Mouse (Mus musculus): ENCODE data around the gene Mars. TPM values are rescaled to one million over a fixed set of nuclear protein-coding genes. Genes with fewer than 3 reads are reported as not detected.

The Mars gene
- polyA plus RNA-seq, 1 experiment: 155 TPM

- Histone ChIP-seq H3K36me3 (ENCODE audit: control insufficient read depth, insufficient read depth) (peaks cover 92% of the 10 kb centered on the region), H3ac (ENCODE audit: control insufficient read depth, insufficient read length, low read depth) (no peak overlapping the region), H3K79me2 (ENCODE audit: control insufficient read depth, insufficient read depth) (no peaks in the 10 kb centered on the region), H3K27me3 (ENCODE audit: control insufficient read depth, insufficient read depth, insufficient read length) (no peaks in the 10 kb centered on the region), H3K4me3 (ENCODE audit: insufficient read depth, poor library complexity, severe bottlenecking) (no peak overlapping the region), H3K79me3 (ENCODE audit: low read depth) (peaks cover 1% of the 10 kb centered on the region)
- TF ChIP-seq CTCF (IDR thresholded peaks at IDR 0.05; ENCODE audit: control insufficient read depth, insufficient read depth, insufficient read length) (no peak), MAX (IDR thresholded peaks at IDR 0.05) (no peak), FOSL1 (IDR thresholded peaks at IDR 0.05; ENCODE audit: insufficient read depth, low read length, poor library complexity, severe bottlenecking) (no peak), USF1 (IDR thresholded peaks at IDR 0.05; ENCODE audit: low read depth) (no peak), MYOG (IDR thresholded peaks at IDR 0.05; ENCODE audit: control insufficient read depth, extremely low read depth, insufficient read length) (no peak), MYOD1 (IDR thresholded peaks at IDR 0.05; ENCODE audit: control insufficient read depth, insufficient read length, low read depth) (no peak), CEBPB (IDR thresholded peaks at IDR 0.05; ENCODE audit: low read depth) (no peak)
These were observed 31.9 kb downstream of the Mars start for GRCm38 (mm10) chr10:127279730-127280129.

- no peak for TF ChIP-seq CEBPB (IDR thresholded peaks at IDR 0.05; ENCODE audit: low read depth)
- no peak for TF ChIP-seq MYOD1 (IDR thresholded peaks at IDR 0.05; ENCODE audit: control insufficient read depth, insufficient read length, low read depth)
- TF ChIP-seq MYOG (IDR thresholded peaks at IDR 0.05; ENCODE audit: control insufficient read depth, extremely low read depth, insufficient read length): no peak
- no peak for TF ChIP-seq USF1 (IDR thresholded peaks at IDR 0.05; ENCODE audit: low read depth)
- no peak for TF ChIP-seq MAX (IDR thresholded peaks at IDR 0.05)
- no peak for TF ChIP-seq FOSL1 (IDR thresholded peaks at IDR 0.05; ENCODE audit: insufficient read depth, low read length, poor library complexity, severe bottlenecking)
- TF ChIP-seq CTCF (IDR thresholded peaks at IDR 0.05; ENCODE audit: control insufficient read depth, insufficient read depth, insufficient read length): no peak
- no peak overlapping the region for H3ac ChIP-seq (ENCODE audit: control insufficient read depth, insufficient read length, low read depth)
- H3K4me3 ChIP-seq (ENCODE audit: insufficient read depth, poor library complexity, severe bottlenecking): no peak overlapping the region
- peaks cover 7% of the 10 kb centered on the region for H3K79me3 ChIP-seq (ENCODE audit: low read depth)
- H3K36me3 ChIP-seq (ENCODE audit: control insufficient read depth, insufficient read depth): peaks cover 74% of the 10 kb centered on the region
- H3K27me3 ChIP-seq (ENCODE audit: control insufficient read depth, insufficient read depth, insufficient read length): no peaks in the 10 kb centered on the region
- H3K79me2 ChIP-seq (ENCODE audit: control insufficient read depth, insufficient read depth): peaks cover 11% of the 10 kb centered on the region
These were observed 37.1 kb downstream of the Mars start for GRCm38 (mm10) chr10:127274261-127275022.

- Histone ChIP-seq H3K36me3 (ENCODE audit: control insufficient read depth, insufficient read depth) (peaks cover 73% of the 10 kb centered on the region), H3K79me3 (ENCODE audit: low read depth) (peaks cover 18% of the 10 kb centered on the region), H3K79me2 (ENCODE audit: control insufficient read depth, insufficient read depth) (peaks cover 32% of the 10 kb centered on the region), H3K4me3 (ENCODE audit: insufficient read depth, poor library complexity, severe bottlenecking) (no peak overlapping the region), H3ac (ENCODE audit: control insufficient read depth, insufficient read length, low read depth) (no peak overlapping the region), H3K27me3 (ENCODE audit: control insufficient read depth, insufficient read depth, insufficient read length) (no peaks in the 10 kb centered on the region)
- TF ChIP-seq CEBPB (IDR thresholded peaks at IDR 0.05; ENCODE audit: low read depth) (no peak), MAX (IDR thresholded peaks at IDR 0.05) (no peak), USF1 (IDR thresholded peaks at IDR 0.05; ENCODE audit: low read depth) (no peak), MYOG (IDR thresholded peaks at IDR 0.05; ENCODE audit: control insufficient read depth, extremely low read depth, insufficient read length) (no peak), CTCF (IDR thresholded peaks at IDR 0.05; ENCODE audit: control insufficient read depth, insufficient read depth, insufficient read length) (no peak), MYOD1 (IDR thresholded peaks at IDR 0.05; ENCODE audit: control insufficient read depth, insufficient read length, low read depth) (no peak), FOSL1 (IDR thresholded peaks at IDR 0.05; ENCODE audit: insufficient read depth, low read length, poor library complexity, severe bottlenecking) (no peak)
These were observed 39.2 kb downstream of the Mars start for GRCm38 (mm10) chr10:127272371-127272770.

GRCm38 (mm10) chr10:127269884-127270283, 41.7 kb downstream of the Mars start:
- no peaks in the 10 kb centered on the region for H3K27me3 ChIP-seq (ENCODE audit: control insufficient read depth, insufficient read depth, insufficient read length)
- no peak overlapping the region for H3ac ChIP-seq (ENCODE audit: control insufficient read depth, insufficient read length, low read depth)
- peaks cover 44% of the 10 kb centered on the region for H3K79me2 ChIP-seq (ENCODE audit: control insufficient read depth, insufficient read depth)
- H3K4me3 ChIP-seq (ENCODE audit: insufficient read depth, poor library complexity, severe bottlenecking): no peak overlapping the region
- H3K79me3 ChIP-seq (ENCODE audit: low read depth): peaks cover 25% of the 10 kb centered on the region
- H3K36me3 ChIP-seq (ENCODE audit: control insufficient read depth, insufficient read depth): peaks cover 49% of the 10 kb centered on the region
- TF ChIP-seq MYOD1 (IDR thresholded peaks at IDR 0.05; ENCODE audit: control insufficient read depth, insufficient read length, low read depth): no peak
- no peak for TF ChIP-seq MAX (IDR thresholded peaks at IDR 0.05)
- no peak for TF ChIP-seq FOSL1 (IDR thresholded peaks at IDR 0.05; ENCODE audit: insufficient read depth, low read length, poor library complexity, severe bottlenecking)
- TF ChIP-seq MYOG (IDR thresholded peaks at IDR 0.05; ENCODE audit: control insufficient read depth, extremely low read depth, insufficient read length): no peak
- no peak for TF ChIP-seq USF1 (IDR thresholded peaks at IDR 0.05; ENCODE audit: low read depth)
- TF ChIP-seq CEBPB (IDR thresholded peaks at IDR 0.05; ENCODE audit: low read depth): no peak
- TF ChIP-seq CTCF (IDR thresholded peaks at IDR 0.05; ENCODE audit: control insufficient read depth, insufficient read depth, insufficient read length): no peak

GRCm38 (mm10) chr10:127269036-127269435, 42.5 kb downstream of the Mars start:
- no peaks in the 10 kb centered on the region for H3K27me3 ChIP-seq (ENCODE audit: control insufficient read depth, insufficient read depth, insufficient read length)
- H3ac ChIP-seq (ENCODE audit: control insufficient read depth, insufficient read length, low read depth): no peak overlapping the region
- TF ChIP-seq FOSL1 (IDR thresholded peaks at IDR 0.05; ENCODE audit: insufficient read depth, low read length, poor library complexity, severe bottlenecking): no peak
- TF ChIP-seq CEBPB (IDR thresholded peaks at IDR 0.05; ENCODE audit: low read depth): no peak
- no peak for TF ChIP-seq CTCF (IDR thresholded peaks at IDR 0.05; ENCODE audit: control insufficient read depth, insufficient read depth, insufficient read length)
- no peak for TF ChIP-seq MYOD1 (IDR thresholded peaks at IDR 0.05; ENCODE audit: control insufficient read depth, insufficient read length, low read depth)
- no peak for TF ChIP-seq MAX (IDR thresholded peaks at IDR 0.05)
- no peak for TF ChIP-seq USF1 (IDR thresholded peaks at IDR 0.05; ENCODE audit: low read depth)
- TF ChIP-seq MYOG (IDR thresholded peaks at IDR 0.05; ENCODE audit: control insufficient read depth, extremely low read depth, insufficient read length): no peak
- peaks cover 25% of the 10 kb centered on the region for H3K79me3 ChIP-seq (ENCODE audit: low read depth)
- H3K79me2 ChIP-seq (ENCODE audit: control insufficient read depth, insufficient read depth): peaks cover 44% of the 10 kb centered on the region
- H3K36me3 ChIP-seq (ENCODE audit: control insufficient read depth, insufficient read depth): peaks cover 49% of the 10 kb centered on the region
- no peak overlapping the region for H3K4me3 ChIP-seq (ENCODE audit: insufficient read depth, poor library complexity, severe bottlenecking)

Measured in C2C12 (cell line).